Mouse (Mus musculus): ENCODE measurements around the gene Ring1.
"Not testable (repeated sequence)": the region's sequence is repeated elsewhere in the genome, so short reads cannot be mapped to it uniquely, and the experiment has no call there.

Ring1 gene

DNA sequence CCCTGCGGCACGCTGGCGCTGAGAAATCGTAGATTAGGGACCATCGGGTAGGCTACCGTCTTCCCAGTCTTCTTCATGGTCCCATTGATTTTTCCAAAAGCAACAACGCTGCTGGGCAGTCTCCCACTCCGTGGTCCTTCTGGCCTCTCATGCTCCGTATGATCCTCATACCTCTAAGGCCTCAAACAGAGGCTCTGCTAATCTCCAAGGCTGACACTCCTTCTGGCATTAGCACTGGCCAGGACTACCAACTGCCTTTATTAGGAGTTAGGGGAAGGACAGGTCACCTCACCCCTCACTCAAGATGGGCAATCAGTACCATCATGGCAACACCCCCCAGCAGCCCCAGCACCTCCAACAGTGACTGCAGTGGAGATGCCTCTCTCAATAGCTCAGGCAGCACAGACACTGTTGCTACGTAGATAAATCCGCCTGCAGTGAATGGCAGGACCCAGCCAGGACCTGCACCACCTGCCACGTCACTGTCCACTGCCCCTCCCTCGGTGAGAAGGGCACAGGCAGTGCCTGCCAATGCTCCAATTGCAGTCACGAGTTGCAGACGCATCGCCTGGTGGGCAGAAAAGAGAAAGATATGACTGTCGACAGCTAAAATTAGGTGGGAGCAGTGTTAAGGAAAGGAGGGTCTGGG is 4.1 kb upstream of the Ring1 start:
- DNase-seq (ENCODE audit: low read depth, low spot score): no peak

DNA sequence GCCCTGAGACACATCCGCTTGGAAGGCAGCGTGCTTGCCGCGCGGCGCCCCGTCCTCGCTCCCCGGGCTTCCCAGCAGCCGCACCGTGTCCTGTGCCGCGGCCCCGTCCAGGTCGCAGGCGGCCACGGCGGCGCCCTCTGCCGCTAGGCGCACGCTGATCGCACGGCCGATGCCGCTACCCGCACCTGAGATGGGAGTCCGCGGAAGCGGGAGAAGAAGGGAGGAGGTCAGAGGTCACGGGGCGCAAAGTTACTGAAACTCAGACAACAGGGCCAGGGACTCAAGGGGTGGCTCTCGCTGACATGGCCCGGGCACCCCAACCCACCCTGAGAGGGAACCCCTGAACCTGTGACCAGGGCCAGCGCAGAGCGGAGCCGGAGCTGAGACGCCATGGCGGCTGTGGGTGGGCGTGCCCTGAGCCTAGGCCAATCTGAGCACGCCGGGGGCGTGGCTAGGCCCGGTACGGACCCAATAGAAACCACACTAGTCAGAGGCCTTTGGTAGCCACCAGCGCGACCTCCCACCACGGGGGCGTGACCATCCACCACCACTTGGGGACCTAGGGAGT is 3.3 kb upstream of the Ring1 start, which contains the start of gene H2-Ke6:
Gene H2-Ke6 (minus strand): TSS at position 405 of the 568 bp plus-strand sequence.
- peak; percentile 76 for DNase-seq (ENCODE audit: low read depth, low spot score)

DNA sequence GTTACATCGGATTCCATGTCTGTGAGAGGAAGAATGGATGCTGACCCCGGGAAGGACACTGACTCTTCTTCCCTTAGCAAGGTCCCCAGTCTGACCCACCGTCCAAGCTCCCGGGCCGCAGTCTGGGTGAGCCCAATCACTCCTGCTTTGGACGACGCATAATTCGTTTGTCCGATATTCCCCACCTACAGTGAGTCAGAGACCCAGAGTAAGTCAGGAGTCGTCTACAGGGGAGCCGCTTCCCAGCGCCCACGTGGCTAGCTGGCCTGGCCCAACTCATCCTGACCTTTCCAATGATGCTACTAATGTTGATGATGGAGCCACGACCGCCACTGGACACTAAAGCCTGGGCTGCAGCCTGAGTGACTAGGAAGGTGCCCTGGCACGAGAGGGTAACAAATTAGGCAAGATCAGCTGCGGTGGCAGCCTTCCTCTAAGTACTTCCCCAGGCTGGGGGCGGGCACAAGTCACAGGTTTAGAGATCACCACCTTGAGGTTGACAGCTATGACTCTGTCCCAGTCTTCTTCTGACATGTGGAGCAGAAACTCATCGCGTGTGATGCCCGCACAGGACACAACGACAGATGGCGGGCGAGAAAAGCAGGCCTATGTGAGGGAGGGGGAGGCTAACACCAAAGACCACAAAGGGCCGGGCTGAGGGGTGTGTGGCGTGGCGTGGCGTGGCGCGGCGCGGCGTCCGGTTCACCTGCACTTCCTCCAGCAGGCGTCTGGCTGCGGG is 2.6 kb upstream of the Ring1 start:
- DNase-seq (ENCODE audit: low read depth, low spot score): no peak

DNA sequence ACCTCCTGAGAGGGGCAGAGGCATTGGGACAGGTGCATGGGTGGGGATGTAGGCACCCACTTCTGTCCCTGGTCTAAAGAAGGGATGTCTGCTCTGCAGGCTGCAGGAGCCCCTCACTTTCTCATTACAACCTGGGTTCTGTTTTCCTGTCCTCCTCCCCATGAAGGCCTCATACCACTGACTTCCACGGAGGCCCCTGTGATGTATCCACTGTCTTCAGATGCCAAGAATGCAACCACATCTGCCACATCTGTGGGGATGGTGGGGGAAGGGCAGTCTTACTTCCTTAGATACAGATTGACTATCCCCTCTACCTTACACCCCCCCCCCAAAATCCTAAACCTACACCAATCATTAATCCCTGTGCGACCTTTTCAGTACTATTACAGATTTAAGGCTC is 1.7 kb upstream of the Ring1 start:
- no peak for DNase-seq (ENCODE audit: low read depth, low spot score)

DNA sequence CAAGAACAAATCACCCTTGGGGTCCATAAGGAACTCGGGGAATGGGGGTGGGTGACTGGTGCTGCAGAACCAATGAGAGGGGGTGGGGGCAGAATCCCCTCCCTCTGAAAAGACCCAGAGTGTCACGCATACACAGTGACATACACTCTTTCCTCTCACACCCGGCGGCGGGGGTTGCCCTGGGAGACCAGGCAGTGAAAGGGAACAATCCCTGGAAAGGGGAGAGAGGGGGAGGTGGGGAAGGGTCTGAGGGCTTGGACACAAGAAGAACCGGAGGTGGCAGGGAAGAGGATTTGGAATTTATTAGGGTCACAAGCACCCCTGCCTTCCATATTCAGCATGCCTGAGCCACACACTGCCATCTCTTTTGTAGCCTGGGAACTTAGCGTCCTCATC is 1.3 kb upstream of the Ring1 start:
- no peak for DNase-seq (ENCODE audit: low read depth, low spot score)

DNA sequence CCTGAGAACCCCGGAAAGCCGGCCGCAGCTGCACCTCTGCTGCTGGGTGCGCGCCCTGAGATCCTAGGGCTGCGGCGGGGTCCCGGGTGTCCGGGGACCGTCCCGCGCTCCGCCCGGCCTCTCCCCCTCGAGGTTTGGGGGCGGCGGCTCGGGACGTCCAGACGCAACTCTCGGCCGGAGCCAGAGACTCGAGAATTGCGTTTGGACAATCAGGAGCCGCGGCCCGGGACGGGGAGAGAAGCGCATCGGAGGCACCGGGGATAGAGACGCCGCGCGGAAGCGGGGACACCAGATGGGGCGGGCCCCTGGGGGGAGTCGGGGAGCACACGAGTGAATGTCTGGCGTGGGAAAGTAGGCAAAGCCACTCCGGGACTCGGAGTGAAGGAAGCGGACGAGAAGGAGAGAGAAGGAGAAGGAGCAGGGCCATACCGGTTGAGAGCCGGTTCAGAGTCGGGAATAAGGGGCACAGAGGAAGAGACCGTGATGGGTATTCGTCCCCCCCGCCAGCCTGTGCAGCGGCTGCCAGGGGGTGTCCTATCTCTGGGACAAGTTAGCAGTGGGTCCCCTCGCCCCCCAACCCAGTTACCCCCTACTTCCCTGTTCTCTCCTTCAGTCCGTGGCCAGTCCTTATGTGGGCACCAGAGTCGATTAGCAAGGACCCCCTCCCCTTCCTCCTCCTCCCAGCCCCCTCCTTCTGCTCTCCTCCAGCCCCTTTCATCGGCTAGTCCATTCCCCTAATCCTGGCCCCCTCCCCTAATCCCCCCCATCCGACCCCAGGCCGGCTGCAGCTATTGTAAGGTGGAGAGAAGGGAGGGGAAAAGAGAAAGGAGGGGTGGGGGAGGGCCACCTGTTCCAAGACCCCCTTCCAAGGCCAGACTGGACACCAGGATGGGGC is 628 bp upstream of the Ring1 start:
- no peak for DNase-seq (ENCODE audit: low read depth, low spot score)

DNA sequence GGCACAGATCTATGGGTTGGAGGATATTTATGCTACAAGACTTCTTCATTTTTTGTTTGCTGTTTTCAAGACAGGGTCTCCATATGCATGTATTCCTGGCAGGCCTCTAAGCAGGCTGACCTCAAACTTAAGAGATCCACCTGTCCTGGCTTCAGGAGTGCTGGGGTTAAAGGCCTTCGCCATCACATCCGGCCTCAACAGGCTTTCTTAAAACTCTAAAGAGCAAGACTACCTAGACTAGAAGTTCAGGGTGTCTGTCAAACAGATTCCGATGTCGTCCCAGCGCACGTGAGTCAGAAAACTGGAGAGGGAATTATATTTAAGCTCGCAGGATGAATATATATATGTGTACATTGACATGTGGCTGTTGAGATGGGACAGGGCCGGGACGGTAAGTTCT is 802 bp downstream of the Ring1 start:
- DNase-seq (ENCODE audit: low read depth, low spot score): no peak

DNA sequence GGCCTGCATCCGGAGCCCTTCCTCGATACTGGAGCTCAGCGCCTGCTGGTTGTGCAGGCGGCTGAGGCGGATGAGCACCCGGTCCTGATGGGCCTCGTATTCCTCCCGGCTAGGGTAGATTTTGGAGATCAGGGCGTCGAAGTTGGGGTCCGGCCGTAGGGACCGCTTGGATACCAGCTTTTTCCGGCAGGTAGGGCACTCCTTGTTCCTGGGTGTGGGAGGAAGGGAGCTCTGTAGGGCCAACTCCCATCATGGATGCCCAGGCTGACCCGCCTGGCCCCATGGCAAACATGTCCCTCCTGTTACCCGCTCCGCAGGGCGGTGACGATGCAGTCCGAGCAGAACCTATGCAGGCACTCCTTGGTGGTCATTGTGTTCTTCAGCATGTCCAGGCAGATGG is 1.5 kb downstream of the Ring1 start:
- no peak for DNase-seq (ENCODE audit: low read depth, low spot score)

DNA sequence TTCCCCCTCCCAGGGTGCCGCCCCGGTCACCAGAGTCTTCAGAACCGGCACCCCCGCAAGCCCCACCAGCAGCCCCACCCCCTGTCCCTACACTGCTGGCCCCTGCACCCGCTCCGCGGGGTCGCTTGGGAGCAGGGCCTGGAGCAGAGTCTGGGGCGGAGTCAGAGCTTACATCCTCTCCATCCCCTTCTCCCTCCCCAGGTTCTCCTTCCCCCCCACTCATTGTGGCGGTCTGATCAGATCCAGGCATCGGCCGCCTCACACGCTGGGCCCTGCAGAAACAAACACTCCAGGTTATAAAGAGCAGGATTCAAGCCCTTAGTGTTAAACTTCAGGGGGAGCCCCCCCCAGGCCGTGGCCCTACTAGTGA is 2.1 kb downstream of the Ring1 start:
- no peak for DNase-seq (ENCODE audit: low read depth, low spot score)

DNA sequence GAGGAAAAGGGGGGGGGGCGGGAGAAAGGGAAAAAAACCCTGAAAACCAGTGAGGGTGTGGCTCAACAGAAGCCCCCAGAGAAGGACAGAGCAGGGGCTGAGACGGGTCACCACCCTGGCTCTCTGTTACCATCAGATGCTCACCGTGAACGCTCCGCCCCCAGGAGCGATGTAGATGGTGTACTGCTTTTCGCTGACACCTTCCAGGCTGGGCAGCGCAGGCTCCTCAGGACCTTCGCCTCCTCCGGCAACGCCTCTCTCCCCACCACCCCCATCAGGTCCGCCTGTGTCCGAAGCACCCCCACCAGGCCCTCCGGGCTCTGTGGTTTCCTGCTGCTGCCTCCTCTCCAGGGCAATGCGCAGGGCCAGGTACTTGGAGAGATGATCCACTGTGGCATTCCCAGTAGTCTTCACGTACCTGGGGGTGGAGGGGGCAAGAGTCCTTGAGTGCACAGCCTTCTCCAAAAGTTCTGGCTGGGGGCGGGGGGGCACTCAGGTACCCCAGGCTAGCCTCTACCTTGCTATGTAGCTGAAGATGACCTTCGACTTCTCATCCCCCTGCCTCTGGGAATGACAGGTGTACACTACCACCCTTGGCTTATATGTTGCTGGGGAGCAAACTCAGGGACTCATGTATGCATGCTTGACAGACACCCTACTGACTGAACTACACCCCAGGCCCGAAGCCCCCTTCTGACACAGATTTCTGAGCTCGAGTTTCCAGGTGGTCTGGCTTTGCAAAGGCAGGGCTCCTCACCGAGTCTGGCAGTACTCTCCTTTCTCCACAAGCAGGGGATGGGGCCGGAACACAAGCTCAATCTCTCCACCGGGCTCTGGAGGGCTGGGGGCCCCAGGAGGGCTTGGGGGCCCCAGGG is 2.7 kb downstream of the Ring1 start:
- DNase-seq (ENCODE audit: low read depth, low spot score): no peak

DNA sequence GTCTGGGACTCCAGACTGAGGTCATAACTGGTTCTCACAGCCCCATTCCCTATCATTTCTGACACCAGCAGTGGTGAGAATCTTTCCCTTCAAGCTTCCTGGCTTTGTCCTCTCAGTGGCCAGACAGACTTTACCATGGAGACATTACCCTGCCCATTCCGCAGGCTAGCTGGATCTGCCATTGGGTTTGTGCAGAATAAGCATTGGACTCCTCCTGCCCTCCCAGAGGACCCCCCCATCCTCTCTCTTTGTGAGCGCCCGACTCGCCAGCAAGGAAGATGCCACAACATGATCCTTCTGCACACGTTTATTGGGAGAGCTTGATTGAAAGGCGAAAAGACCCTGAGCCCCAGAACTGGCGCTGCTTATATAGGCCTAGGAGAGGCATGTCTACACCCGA is 11.0 kb downstream of the Ring1 start:
- no peak for DNase-seq (ENCODE audit: low read depth, low spot score)

DNA sequence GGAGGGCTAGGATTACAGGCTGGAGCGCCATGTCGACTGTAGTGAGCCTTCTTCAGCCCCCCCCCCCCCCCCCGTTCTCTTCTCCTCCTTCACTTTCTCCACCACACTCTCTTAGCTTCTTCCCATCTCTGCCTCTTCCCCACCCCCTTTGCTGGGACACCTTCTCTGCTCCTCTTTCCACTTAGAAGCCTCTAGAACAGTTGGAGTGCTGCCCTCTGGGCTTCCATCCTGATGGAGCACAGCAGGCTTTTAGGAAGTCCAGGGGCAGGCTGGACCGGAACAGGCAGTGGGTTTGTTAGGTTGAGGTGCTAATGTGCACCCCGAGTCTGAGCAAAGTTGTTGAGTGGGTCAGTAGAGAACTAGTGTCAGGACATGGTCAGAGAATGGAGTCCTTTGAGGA is 14.3 kb downstream of the Ring1 start:
- no peak for DNase-seq (ENCODE audit: low read depth, low spot score)

DNA sequence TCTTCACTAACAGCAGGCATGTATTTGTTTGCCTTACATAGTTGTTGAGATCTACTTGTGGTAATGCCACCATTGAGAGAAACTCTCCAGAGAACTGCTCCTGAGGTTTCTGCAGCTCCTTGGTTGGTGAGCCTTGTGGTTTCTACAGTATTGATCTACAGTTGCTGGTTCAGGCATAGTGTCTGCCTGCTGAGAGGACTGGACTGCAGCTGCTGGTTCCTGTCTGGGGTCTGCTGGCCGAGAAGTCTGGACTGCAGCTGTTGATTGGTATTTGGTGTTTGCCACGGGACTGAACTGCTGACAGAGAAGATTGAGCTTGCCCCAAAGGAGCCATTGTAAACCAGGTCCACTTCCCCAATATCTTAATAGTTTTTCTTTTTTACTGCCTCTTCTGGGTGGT is 17.9 kb downstream of the Ring1 start:
- DNase-seq (ENCODE audit: low read depth, low spot score): no peak

DNA sequence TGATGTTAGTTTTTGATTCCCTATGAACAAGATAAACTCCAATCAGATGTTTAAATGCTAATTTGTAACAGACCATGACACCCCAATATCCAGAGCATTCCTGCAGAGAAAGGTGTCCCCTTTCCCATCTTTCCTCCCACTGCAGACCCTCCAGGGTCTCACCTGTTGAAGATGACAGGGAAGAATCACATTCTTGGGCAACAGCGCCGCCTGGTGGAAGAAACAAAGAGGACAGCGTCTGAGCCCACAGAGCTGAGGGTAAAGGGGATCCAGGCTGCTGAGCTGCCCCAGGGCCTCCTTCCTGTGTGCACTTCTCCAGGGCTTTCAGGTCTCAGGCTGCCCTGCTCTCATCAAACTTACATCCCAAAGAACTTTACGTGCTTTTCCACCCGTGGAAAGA is 21.1 kb downstream of the Ring1 start:
- no peak for DNase-seq (ENCODE audit: low read depth, low spot score)

DNA sequence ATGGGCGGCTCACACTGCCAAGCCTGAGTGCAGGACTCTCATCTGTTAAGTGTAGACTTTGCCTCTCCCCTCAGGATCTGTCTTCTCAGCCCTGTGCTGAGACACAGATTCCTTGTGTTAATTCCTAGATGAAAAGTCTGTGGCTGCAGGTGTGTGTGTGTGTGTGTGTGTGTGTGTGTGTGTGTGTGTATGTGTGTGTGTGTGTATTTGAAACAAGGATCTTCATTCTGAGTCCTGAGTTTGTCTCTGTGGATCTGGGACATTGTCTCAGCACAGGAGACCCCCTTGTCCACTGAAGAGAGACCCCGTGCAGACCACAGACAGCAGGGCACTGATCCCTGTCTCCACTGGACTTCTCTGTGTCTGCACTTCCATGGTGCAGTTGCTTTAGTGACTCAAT is 23.7 kb downstream of the Ring1 start:
- DNase-seq (ENCODE audit: low read depth, low spot score): not testable (repeated sequence)

DNA sequence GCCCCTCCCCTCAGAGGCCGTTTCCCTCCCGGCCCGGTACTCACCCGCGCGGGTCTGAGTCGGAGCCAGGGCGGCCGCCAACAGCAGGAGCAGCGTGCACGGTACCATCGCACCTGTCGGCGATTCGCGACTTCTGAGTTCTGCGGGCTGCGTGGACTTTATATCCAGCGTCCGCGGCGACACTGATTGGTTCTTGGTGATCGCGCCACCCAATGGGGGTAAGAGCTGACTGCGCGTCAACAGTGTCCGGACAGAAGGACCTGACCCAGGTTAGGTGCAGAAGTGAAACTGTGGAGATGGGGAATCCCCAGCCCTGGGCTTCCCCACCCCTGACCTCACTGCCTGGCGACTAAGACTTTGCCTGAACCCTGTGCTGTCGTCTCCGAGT is 24.3 kb downstream of the Ring1 start, which contains the start of gene H2-K1:
Gene H2-K1 (minus strand): TSS at position 198 of the 388 bp plus-strand sequence.
- DNase-seq (ENCODE audit: low read depth, low spot score): no peak

DNA sequence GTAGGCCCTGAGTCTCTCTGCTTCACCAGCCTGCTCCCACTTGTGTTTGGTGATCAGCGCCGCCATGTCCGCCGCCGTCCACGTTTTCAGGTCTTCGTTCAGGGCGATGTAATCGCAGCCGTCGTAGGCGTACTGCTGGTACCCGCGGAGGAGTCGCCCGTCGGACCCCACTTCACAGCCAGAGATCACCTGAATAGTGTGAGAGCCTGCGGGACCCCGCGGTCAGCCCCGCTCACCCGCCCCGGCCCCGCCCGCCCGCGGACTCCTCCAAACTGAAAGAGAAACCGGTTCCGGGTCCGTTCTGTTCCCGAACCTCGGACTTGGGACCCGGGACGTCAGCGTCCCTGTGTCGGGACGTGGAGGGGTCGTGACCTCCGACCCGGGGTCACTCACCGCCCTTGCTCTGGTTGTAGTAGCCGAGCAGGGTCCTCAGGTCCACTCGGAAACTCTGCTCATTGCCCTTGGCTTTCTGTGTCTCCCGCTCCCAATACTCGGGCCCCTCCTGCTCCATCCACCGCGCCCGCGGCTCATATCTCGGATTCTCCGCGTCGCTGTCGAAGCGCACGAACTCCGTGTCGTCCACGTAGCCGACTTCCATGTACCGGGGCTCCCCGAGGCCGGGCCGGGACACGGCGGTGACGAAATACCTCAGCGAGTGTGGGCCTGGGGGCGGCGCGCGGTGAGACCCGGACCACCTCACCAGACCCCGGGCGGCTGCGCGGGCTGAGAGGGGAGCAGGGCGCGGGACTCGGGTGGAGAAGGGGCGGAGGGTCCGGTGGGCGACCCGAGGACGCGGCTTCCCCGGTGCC is 24.9 kb downstream of the Ring1 start:
- DNase-seq (ENCODE audit: low read depth, low spot score): no peak

DNA sequence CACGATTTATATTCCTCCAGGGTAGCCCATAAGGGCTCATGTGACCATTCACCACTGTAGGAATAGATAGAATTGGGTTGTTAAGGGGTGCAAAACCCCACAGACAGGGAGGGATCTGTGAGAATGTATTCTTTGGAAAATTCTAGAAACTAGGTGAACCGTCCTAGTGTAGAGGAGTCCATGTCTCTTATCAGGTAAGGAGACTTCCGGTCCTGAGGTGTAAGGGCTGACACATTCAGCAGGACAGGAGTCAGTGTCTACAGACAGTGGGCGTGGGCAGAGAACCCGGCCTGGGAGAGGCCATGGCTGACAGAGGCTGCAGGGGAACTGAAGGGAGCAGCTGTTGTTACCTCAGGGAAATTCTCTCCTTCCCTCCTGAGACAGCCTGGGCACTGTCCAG is 25.8 kb downstream of the Ring1 start:
- DNase-seq (ENCODE audit: low read depth, low spot score): not testable (repeated sequence)

DNA sequence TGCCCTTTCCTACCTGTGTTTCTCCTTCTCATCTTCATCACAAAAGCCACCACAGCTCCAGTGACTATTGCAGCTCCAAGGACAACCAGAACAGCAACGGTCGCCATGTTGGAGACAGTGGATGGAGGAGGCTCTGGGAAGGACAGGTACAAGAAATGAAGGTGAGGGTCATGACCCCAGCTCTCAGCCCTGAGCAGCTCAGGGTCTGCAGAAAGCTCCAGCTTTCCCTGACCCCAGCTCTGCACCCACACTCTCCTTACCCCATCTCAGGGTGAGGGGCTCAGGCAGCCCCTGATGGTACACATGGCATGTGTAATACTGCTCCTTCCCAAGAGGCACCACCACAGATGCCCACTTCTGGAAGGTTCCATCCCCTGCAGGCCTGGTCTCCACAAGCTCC is 27.5 kb downstream of the Ring1 start:
- not testable (repeated sequence) for DNase-seq (ENCODE audit: low read depth, low spot score)

DNA sequence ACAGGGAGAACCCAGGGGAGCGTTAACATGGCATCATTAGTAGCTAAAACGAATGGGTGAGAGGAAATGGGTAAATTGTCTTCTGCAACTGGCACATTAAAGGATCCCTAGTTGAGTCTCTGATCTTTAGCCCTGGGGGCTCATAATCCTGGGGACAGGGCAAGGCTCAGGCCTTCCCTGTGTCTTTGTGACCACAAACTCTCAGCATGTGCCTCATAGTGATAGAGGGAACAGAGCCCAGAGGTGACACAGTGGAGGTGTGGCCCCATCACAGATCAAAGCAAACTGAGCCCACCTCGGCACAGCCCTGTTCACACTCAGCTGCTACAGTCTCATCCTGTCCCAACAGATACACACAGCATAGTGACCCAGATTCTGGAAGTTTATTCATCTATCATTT is 28.8 kb downstream of the Ring1 start:
- DNase-seq (ENCODE audit: low read depth, low spot score): no peak

Measured in brain, embryonic 18.5 days (tissue).